Mouse (Mus musculus) thymus, adult 18-20 months (tissue): ENCODE results near the gene Evi5.

ENCODE experiments used
- DNase-seq, 2 experiments: peaks; one replicate each; pipeline ENCODE4 v3.0.0; 2022; ENCODE audit warnings: mixed read lengths in 2 of 2

Gene Evi5

GRCm38 (mm10) chr5:107736171-107736570 is 138.7 kb downstream of the Evi5 start:
- DNase-seq = no peak

GRCm38 (mm10) chr5:107731844-107732243 is 143.1 kb downstream of the Evi5 start:
- DNase-seq = no peak

GRCm38 (mm10) chr5:107731408-107731807 is 143.5 kb downstream of the Evi5 start:
- no peak for DNase-seq

- DNase-seq = no peak
Measured at GRCm38 (mm10) chr5:107727007-107727402, 147.9 kb downstream of the Evi5 start.

GRCm38 (mm10) chr5:107726281-107727006 is 148.5 kb downstream of the Evi5 start:
- DNase-seq = no peak

- DNase-seq = peak; percentile 81 to 84
Measured at GRCm38 (mm10) chr5:107725435-107726261, 149.3 kb downstream of the Evi5 start, which contains the start of gene Gfi1. Gene Gfi1, minus strand, starts transcription at chr5:107726036.

- DNase-seq = peak; percentile 40 to 61
Measured at GRCm38 (mm10) chr5:107724661-107725434, 150.1 kb downstream of the Evi5 start.

GRCm38 (mm10) chr5:107723541-107724511 is 151.1 kb downstream of the Evi5 start:
- DNase-seq = peak; percentile 49 to 62

- peak; percentile 42 to 60 for DNase-seq
Measured at GRCm38 (mm10) chr5:107722661-107723532, 152.0 kb downstream of the Evi5 start.

- DNase-seq = no peak
Measured at GRCm38 (mm10) chr5:107721638-107722011, 153.3 kb downstream of the Evi5 start.

- no peak for DNase-seq
Measured at GRCm38 (mm10) chr5:107720991-107721637, 153.8 kb downstream of the Evi5 start.

GRCm38 (mm10) chr5:107720511-107720910 is 154.4 kb downstream of the Evi5 start:
- DNase-seq = no peak

GRCm38 (mm10) chr5:107719786-107720185 is 155.1 kb downstream of the Evi5 start:
- no peak for DNase-seq

- no peak for DNase-seq
Measured at GRCm38 (mm10) chr5:107719209-107719608, 155.7 kb downstream of the Evi5 start.

GRCm38 (mm10) chr5:107717871-107718361 is 157.0 kb downstream of the Evi5 start:
- peak; percentile 84 to 94 for DNase-seq

- no peak for DNase-seq
Measured at GRCm38 (mm10) chr5:107711689-107712088, 163.2 kb downstream of the Evi5 start.

- no peak for DNase-seq
Measured at GRCm38 (mm10) chr5:107708124-107708797, 166.6 kb downstream of the Evi5 start.

GRCm38 (mm10) chr5:107706262-107706661 is 168.6 kb downstream of the Evi5 start:
- no peak for DNase-seq

- no peak for DNase-seq
Measured at GRCm38 (mm10) chr5:107705756-107706155, 169.2 kb downstream of the Evi5 start.
